Mouse (Mus musculus) kidney, adult 2 months (tissue): Measurements from ENCODE around the gene Fam189b.

ENCODE experiments used
- CTCF ChIP-seq: fragments of 200-500 bp; conservative IDR thresholded peaks from 2 replicates; pipeline ENCODE4 v1.5.1; 2011; ENCODE audit warnings: low read depth, mild to moderate bottlenecking, control low read depth, low read length, moderate library complexity, mixed read lengths; ENCODE audit not compliant: insufficient read depth, insufficient read length
- POLR2A ChIP-seq: fragments of 200-500 bp; IDR thresholded peaks from one replicate; pipeline ENCODE4 v1.6.1; 2011; ENCODE audit warnings: low read depth, low read length, control low read depth

DNA sequence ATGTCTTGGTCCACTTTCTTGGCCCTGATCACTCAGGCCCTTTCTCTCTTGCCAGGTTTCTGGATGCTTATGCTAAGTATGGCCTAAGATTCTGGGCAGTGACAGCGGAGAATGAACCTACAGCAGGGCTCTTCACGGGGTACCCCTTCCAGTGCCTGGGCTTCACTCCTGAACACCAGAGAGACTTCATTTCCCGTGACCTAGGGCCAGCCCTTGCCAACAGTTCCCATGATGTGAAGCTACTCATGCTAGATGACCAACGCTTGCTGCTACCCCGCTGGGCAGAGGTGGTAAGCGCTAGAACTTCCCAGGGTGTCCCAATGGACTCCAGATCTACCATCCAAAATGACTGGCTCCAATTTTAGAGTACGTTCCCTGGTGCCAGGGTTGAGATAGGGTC lies 23.1 kb downstream of the Fam189b start:
- no peak for TF ChIP-seq CTCF
- no peak for TF ChIP-seq POLR2A
